Mouse (Mus musculus): ENCODE data around the gene Slc4a5.

Gene Slc4a5

DNA sequence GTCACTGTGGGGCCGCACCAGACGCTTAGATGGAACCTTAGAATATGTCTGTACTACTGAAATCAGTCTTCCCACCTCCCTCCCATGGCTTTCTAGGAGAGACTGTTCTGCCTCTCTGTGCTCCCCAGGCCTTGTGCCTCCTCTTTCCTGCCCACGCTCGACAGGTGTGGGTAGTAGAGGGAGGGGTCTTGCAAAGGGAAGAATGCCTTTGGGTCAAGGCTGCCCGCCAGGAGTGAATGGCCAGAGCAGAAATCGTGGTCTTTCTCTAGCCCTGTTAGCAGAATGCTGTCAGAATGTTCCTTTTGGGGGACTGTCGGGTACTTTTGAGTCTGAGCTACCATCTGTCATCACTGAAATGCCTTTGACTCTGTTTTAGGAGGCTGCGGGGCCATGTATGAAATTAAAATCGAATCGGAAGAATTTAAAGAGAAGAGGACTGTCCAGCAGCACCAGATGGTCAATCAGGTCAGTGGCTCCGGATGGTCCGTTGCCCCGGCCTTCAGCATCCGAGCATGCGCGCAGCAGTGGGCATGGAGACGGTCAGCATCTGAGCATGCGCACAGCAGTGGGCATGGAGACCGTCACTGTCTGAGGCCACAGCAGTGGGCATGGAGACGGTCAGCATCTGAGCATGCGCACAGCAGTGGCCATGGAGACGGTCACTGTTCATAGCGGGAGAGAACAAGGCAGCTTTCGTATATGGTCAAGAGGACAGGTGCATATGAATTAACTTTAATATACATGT is 133.2 kb downstream of the Slc4a5 start:
- peak; percentile 97 for DNase-seq

Data from cerebellum, adult 9-11 months (tissue).